Mouse (Mus musculus) small intestine, adult 2 months (tissue): ENCODE data around the gene Coil.

ENCODE experiments used
- CTCF ChIP-seq: fragments of 200-500 bp; IDR thresholded peaks from 2 replicates; pipeline ENCODE4 v1.5.1; 2012; ENCODE audit warnings: low read depth, mild to moderate bottlenecking, control low read depth, inconsistent platforms, low read length, moderate library complexity, mixed read lengths; ENCODE audit not compliant: insufficient replicate concordance, insufficient read length; ENCODE audit errors: extremely low read depth
- POLR2A ChIP-seq: fragments of 200-500 bp; IDR thresholded peaks from 2 replicates; pipeline ENCODE4 v1.6.1; 2012; ENCODE audit warnings: low read depth, mild to moderate bottlenecking, control low read depth, inconsistent platforms, low read length, moderate library complexity

- TF ChIP-seq POLR2A: no peak
- TF ChIP-seq CTCF: no peak
These were observed 7.1 kb downstream of the Coil start for GRCm38 (mm10) chr11:88977188-88977587.
